Mouse (Mus musculus) megakaryocyte progenitor cell, adult 5-6 weeks (primary cell): Measurements from ENCODE around the gene Plekhh3. TPM values are rescaled to one million over a fixed set of nuclear protein-coding genes. Genes with fewer than 3 reads are reported as not detected.
"Not testable (repeated sequence)": the region's sequence is repeated elsewhere in the genome, so short reads cannot be mapped to it uniquely, and the experiment has no call there.

Experiments
- ATAC-seq: replicated peaks from 2 replicates; pipeline ENCODE4 v1.8.0; 2016; ENCODE audit warnings: mild to moderate bottlenecking, moderate TSS enrichment, inconsistent platforms; ENCODE audit not compliant: poor library complexity
- total RNA-seq, 2 experiments: library from RNA; stranded (forward) in 1 of 2; stranded (reverse) in 1 of 2; fragments of 157-497, 149-512 nt in 1 of 2; fragments of 200-1000 nt in 1 of 2; gene quantifications; 2 replicates each; pipeline versions ENCODE4 v1.2.3 to v1.2.4; 2015 to 2017

Gene Plekhh3
- total RNA-seq, 2 experiments from 2014 or later: 1.0 TPM; not detected in 1

GRCm38 (mm10) chr11:101125008-101125407 is 46.1 kb downstream of the Plekhh3 start:
- ATAC-seq: not testable (repeated sequence)

GRCm38 (mm10) chr11:101124494-101124893 is 46.7 kb downstream of the Plekhh3 start:
- not testable (repeated sequence) for ATAC-seq

GRCm38 (mm10) chr11:101120545-101121188 is 50.5 kb downstream of the Plekhh3 start:
- no peak for ATAC-seq

DNA sequence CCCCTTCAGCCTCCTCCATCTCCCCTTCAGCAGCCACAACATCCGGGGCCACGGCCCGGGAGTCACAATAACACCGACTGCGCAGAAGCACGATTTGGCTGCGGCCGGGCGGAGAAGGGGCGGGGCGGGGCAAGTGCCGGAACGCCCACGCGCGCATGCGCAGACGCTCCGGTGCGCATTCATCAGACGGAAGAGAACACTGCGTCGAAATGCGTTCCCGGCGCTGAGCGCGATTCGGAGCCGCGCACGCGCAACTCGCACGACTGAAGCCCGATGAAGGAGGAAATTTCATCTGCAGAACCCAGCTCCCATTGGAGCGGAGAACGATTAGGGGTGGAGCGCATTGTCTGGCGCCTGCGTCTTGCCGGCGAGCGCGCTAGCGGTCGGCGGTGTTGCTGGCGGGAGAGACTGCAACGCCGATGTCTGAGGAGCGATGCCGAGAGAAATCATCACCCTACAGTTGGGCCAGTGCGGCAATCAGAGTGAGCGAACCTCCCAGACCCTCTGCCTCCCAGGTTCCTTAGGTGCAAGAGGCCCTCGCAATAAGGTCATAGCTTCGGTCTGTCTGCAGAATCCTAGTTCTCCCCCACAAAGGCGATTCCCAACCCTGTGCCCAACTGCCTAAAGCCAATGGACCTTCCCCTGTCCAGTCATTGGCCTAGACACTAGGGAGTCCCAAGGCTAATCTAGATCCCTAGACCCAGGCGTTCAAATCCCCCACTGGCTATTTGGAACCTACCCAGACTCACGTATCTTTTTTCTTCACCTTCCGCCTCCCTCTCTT is 51.2 kb downstream of the Plekhh3 start, which contains the start of the genes Retreg3 and Tubg1:
TSS of gene Retreg3 (minus strand) at position 133 of the 784 bp plus-strand sequence.
TSS of gene Tubg1 (plus strand) at position 178 of the 784 bp plus-strand sequence.
- peak; percentile 86 for ATAC-seq

GRCm38 (mm10) chr11:101119131-101119760 is 51.9 kb downstream of the Plekhh3 start:
- ATAC-seq: peak; percentile 43

DNA sequence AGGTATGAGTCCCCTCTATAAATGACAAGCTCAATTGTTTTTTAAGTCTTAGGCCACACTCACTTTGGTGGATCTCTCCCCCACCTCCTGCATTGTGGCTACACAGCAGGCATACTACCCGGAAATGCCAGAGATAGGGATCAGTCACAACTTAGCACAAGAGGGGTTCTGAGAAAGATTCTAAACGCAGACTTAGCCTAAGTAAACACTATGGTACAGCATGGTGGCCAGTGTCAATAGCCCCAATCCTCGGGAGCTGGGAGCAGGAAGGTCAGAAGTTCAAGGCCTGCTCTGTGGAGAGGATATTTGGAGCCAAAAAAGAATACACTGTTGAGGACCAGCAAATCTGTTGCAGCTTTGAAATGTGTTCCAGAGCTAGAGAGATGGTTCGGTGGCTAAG is 53.0 kb downstream of the Plekhh3 start:
- no peak for ATAC-seq

DNA sequence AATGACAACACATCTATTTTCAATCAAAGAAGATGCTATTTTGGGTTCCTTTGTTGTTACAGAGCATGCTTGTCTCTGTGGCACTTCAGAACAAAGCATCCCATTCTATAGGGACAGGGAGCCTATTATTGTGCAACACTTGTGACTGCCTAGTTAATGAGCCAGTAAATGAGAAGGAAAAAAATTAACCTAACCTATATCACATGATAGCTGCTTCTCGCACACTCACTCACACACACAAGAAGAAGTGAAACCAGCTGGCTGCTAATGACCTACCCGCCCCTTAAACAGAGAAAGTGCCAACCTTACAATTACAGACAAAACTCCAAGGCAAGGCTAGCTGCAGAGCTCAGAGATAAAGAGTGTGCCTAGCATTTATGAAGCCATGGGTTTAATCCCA is 55.6 kb downstream of the Plekhh3 start:
- peak; percentile 38 for ATAC-seq

Other genes starting within 250 kb of the Plekhh3 start
- gene Stat3, start 231.8 kb downstream of the Plekhh3 start, total RNA-seq (2015): 38.3 and 38.6 TPM in 2 replicates
- gene Stat3, start 231.8 kb downstream of the Plekhh3 start, total RNA-seq (2017): 78.6 and 85.3 TPM in 2 replicates
- 0.51 and 1.7 TPM in 2 replicates for gene Cavin1, start 200.5 kb downstream of the Plekhh3 start, total RNA-seq (2015)
- gene Cavin1, start 200.5 kb downstream of the Plekhh3 start, total RNA-seq (2017): 1.4 and 2.5 TPM in 2 replicates
- gene Atp6v0a1, start 161.9 kb downstream of the Plekhh3 start, total RNA-seq (2015): 21.4 and 35.3 TPM in 2 replicates
- 38.1 and 50.1 TPM in 2 replicates for gene Atp6v0a1, start 161.9 kb downstream of the Plekhh3 start, total RNA-seq (2017)
- 6.0 and 8.4 TPM in 2 replicates for gene Naglu, start 101.3 kb downstream of the Plekhh3 start, total RNA-seq (2015)
- gene Naglu, start 101.3 kb downstream of the Plekhh3 start, total RNA-seq (2017): 9.9 and 12.0 TPM in 2 replicates
- 6.0 and 9.8 TPM in 2 replicates for gene Hsd17b1, start 92.9 kb downstream of the Plekhh3 start, total RNA-seq (2015)
- 3.2 and 5.2 TPM in 2 replicates for gene Hsd17b1, start 92.9 kb downstream of the Plekhh3 start, total RNA-seq (2017)
- 19.8 and 28.1 TPM in 2 replicates for gene Coasy, start 88.8 kb downstream of the Plekhh3 start, total RNA-seq (2015)
- 28.0 and 31.7 TPM in 2 replicates for gene Coasy, start 88.8 kb downstream of the Plekhh3 start, total RNA-seq (2017)
- gene Mlx, start 84.1 kb downstream of the Plekhh3 start, total RNA-seq (2015): 76.4 and 83.6 TPM in 2 replicates
- 84.7 and 90.0 TPM in 2 replicates for gene Mlx, start 84.1 kb downstream of the Plekhh3 start, total RNA-seq (2017)
- 32.7 and 40.2 TPM in 2 replicates for gene Psmc3ip, start 75.9 kb downstream of the Plekhh3 start, total RNA-seq (2015)
- gene Psmc3ip, start 75.9 kb downstream of the Plekhh3 start, total RNA-seq (2017): 58.6 and 67.8 TPM in 2 replicates
- gene Retreg3, start 51.5 kb downstream of the Plekhh3 start, total RNA-seq (2015): 7.3 and 8.1 TPM in 2 replicates
- gene Retreg3, start 51.5 kb downstream of the Plekhh3 start, total RNA-seq (2017): 24.0 and 25.7 TPM in 2 replicates
- 20.7 and 21.2 TPM in 2 replicates for gene Tubg1, start 51.4 kb downstream of the Plekhh3 start, total RNA-seq (2015)
- 41.4 and 43.3 TPM in 2 replicates for gene Tubg1, start 51.4 kb downstream of the Plekhh3 start, total RNA-seq (2017)
- not detected in 2 replicates for gene Tubg2, start 15.4 kb downstream of the Plekhh3 start, total RNA-seq (2015)
- not detected in 2 replicates for gene Tubg2, start 15.4 kb downstream of the Plekhh3 start, total RNA-seq (2017)
- gene Cntnap1, start 828 bp downstream of the Plekhh3 start, total RNA-seq (2015): 0.51 and 0.77 TPM in 2 replicates
- gene Cntnap1, start 828 bp downstream of the Plekhh3 start, total RNA-seq (2017): 0.34 and 0.87 TPM in 2 replicates
- not detected in 2 replicates for gene Ccr10, start 4.1 kb upstream of the Plekhh3 start, total RNA-seq (2015)
- gene Ccr10, start 4.1 kb upstream of the Plekhh3 start, total RNA-seq (2017): 0.41 TPM in 1 of 2 replicates, not detected in the other
- gene Ezh1, start 55.1 kb upstream of the Plekhh3 start, total RNA-seq (2015): 13.8 and 15.8 TPM in 2 replicates
- 13.2 and 15.8 TPM in 2 replicates for gene Ezh1, start 55.1 kb upstream of the Plekhh3 start, total RNA-seq (2017)
- 0.88 TPM in 1 of 2 replicates, not detected in the other for gene Ramp2, start 74.7 kb upstream of the Plekhh3 start, total RNA-seq (2015)
- gene Ramp2, start 74.7 kb upstream of the Plekhh3 start, total RNA-seq (2017): 1.9 TPM in 1 of 2 replicates, not detected in the other
- gene Vps25, start 82.4 kb upstream of the Plekhh3 start, total RNA-seq (2015): 261 and 263 TPM in 2 replicates
- 70.4 and 86.9 TPM in 2 replicates for gene Vps25, start 82.4 kb upstream of the Plekhh3 start, total RNA-seq (2017)
- gene Wnk4, start 89.2 kb upstream of the Plekhh3 start, total RNA-seq (2015): not detected in 2 replicates
- gene Wnk4, start 89.2 kb upstream of the Plekhh3 start, total RNA-seq (2017): not detected in 2 replicates
- 1.1 and 2.0 TPM in 2 replicates for gene Cntd1, start 107.7 kb upstream of the Plekhh3 start, total RNA-seq (2015)
- 1.2 and 1.3 TPM in 2 replicates for gene Cntd1, start 107.7 kb upstream of the Plekhh3 start, total RNA-seq (2017)
- gene Coa3, start 107.8 kb upstream of the Plekhh3 start, total RNA-seq (2015): 74.0 and 91.0 TPM in 2 replicates
- gene Coa3, start 107.8 kb upstream of the Plekhh3 start, total RNA-seq (2017): 43.7 and 47.8 TPM in 2 replicates
- 49.8 and 61.2 TPM in 2 replicates for gene Becn1, start 130.9 kb upstream of the Plekhh3 start, total RNA-seq (2015)
- gene Becn1, start 130.9 kb upstream of the Plekhh3 start, total RNA-seq (2017): 161 and 166 TPM in 2 replicates
- gene Psme3, start 144.9 kb upstream of the Plekhh3 start, total RNA-seq (2015): 208 and 220 TPM in 2 replicates
- gene Psme3, start 144.9 kb upstream of the Plekhh3 start, total RNA-seq (2017): 116 and 120 TPM in 2 replicates
- gene Aoc2, start 153.7 kb upstream of the Plekhh3 start, total RNA-seq (2015): 1.5 and 2.0 TPM in 2 replicates
- gene Aoc2, start 153.7 kb upstream of the Plekhh3 start, total RNA-seq (2017): 0.75 and 1.6 TPM in 2 replicates
- gene Aoc3, start 159.3 kb upstream of the Plekhh3 start, total RNA-seq (2015): 0.15 and 0.29 TPM in 2 replicates
- not detected in 2 replicates for gene Aoc3, start 159.3 kb upstream of the Plekhh3 start, total RNA-seq (2017)
- not detected in 2 replicates for gene G6pc, start 196.2 kb upstream of the Plekhh3 start, total RNA-seq (2015)
- not detected in 2 replicates for gene G6pc, start 196.2 kb upstream of the Plekhh3 start, total RNA-seq (2017)
- 41.4 and 52.1 TPM in 2 replicates for gene Aarsd1, start 246.3 kb upstream of the Plekhh3 start, total RNA-seq (2015)
- gene Aarsd1, start 246.3 kb upstream of the Plekhh3 start, total RNA-seq (2017): 77.8 and 79.3 TPM in 2 replicates